Mouse (Mus musculus) pancreas, adult 10 weeks (tissue): ENCODE data around the gene Pik3r2. TPM values are rescaled to one million over a fixed set of nuclear protein-coding genes. Genes with fewer than 3 reads are reported as not detected.

ENCODE experiments used
- polyA plus RNA-seq: library from polyadenylated mRNA; stranded (reverse); fragments of 350-450 nt; fragmentation: Illumina TruSeq; extraction: RNeasy Lipid Tissue Mini Kit (QIAGEN cat#74804); gene quantifications from one replicate; pipeline ENCODE4 v1.2.3, GENCODE M21; 2015; ENCODE audit warnings: low read depth, low replicate concordance; ENCODE audit not compliant: insufficient read depth

The Pik3r2 gene
- polyA plus RNA-seq, result 9.3 TPM

GRCm38 (mm10) chr8:70776496-70777444, at the start of gene Pik3r2:
Pik3r2 (minus strand) TSS chr8:70776713.

GRCm38 (mm10) chr8:70808239-70808638, 31.7 kb upstream of the Pik3r2 start, which contains the start of gene Il12rb1:
Il12rb1 (plus strand) TSS chr8:70808449.

GRCm38 (mm10) chr8:70804481-70805206, 28.1 kb upstream of the Pik3r2 start, which contains the start of gene Mast3:
Mast3 (minus strand) TSS chr8:70805054.

GRCm38 (mm10) chr8:70760775-70761406, 15.6 kb downstream of the Pik3r2 start, which contains the start of gene Mpv17l2:
Mpv17l2 (minus strand) TSS chr8:70760946.

GRCm38 (mm10) chr8:70754043-70754870, 22.3 kb downstream of the Pik3r2 start, which contains the start of gene Rab3a:
Rab3a (plus strand) TSS chr8:70754679.

GRCm38 (mm10) chr8:70723486-70724210, 52.9 kb downstream of the Pik3r2 start, which contains the start of gene Pde4c:
Pde4c (plus strand) TSS chr8:70723720.

GRCm38 (mm10) chr8:70718297-70718696, 58.2 kb downstream of the Pik3r2 start, which contains the start of gene Gm3336:
Gm3336 (plus strand) TSS chr8:70718543.

Other genes with a start within 250 kb of the Pik3r2 start
- 78.4 TPM for gene Fkbp8, start 249.0 kb downstream of the Pik3r2 start, polyA plus RNA-seq
- 14.3 TPM for gene Kxd1, start 248.8 kb downstream of the Pik3r2 start, polyA plus RNA-seq
- gene Ell, start 237.3 kb downstream of the Pik3r2 start, polyA plus RNA-seq, result 6.0 TPM
- gene Isyna1, start 182.3 kb downstream of the Pik3r2 start, polyA plus RNA-seq, result 17.5 TPM
- gene Ssbp4, start 167.8 kb downstream of the Pik3r2 start, polyA plus RNA-seq, result 22.8 TPM
- 2.3 TPM for gene Lrrc25, start 160.6 kb downstream of the Pik3r2 start, polyA plus RNA-seq
- gene Gdf15, start 144.3 kb downstream of the Pik3r2 start, polyA plus RNA-seq, result 0.61 TPM
- gene Pgpep1, start 116.3 kb downstream of the Pik3r2 start, polyA plus RNA-seq, result 8.6 TPM
- gene Lsm4, start 103.5 kb downstream of the Pik3r2 start, polyA plus RNA-seq, result 14.0 TPM
- gene Jund, start 77.8 kb downstream of the Pik3r2 start, polyA plus RNA-seq, result 32.7 TPM
- not detected for gene Iqcn, start 73.3 kb downstream of the Pik3r2 start, polyA plus RNA-seq
- not detected for gene Gm3336, start 58.2 kb downstream of the Pik3r2 start, polyA plus RNA-seq
- gene Pde4c, start 53.0 kb downstream of the Pik3r2 start, polyA plus RNA-seq, result 1.9 TPM
- gene Rab3a, start 22.0 kb downstream of the Pik3r2 start, polyA plus RNA-seq, result 12.4 TPM
- 13.1 TPM for gene Mpv17l2, start 15.8 kb downstream of the Pik3r2 start, polyA plus RNA-seq
- 40.0 TPM for gene Mast3, start 28.3 kb upstream of the Pik3r2 start, polyA plus RNA-seq
- not detected for gene Il12rb1, start 31.7 kb upstream of the Pik3r2 start, polyA plus RNA-seq
- 18.1 TPM for gene Arrdc2, start 63.0 kb upstream of the Pik3r2 start, polyA plus RNA-seq
- gene Kcnn1, start 86.5 kb upstream of the Pik3r2 start, polyA plus RNA-seq, result 1.6 TPM
- 9.8 TPM for gene Ccdc124, start 97.2 kb upstream of the Pik3r2 start, polyA plus RNA-seq
- gene Slc5a5, start 116.0 kb upstream of the Pik3r2 start, polyA plus RNA-seq, result not detected
- 1,080 TPM for gene Rpl18a, start 120.7 kb upstream of the Pik3r2 start, polyA plus RNA-seq
- 5.2 TPM for gene Map1s, start 129.2 kb upstream of the Pik3r2 start, polyA plus RNA-seq